Mouse (Mus musculus) forebrain, embryonic 14.5 days (tissue): Measurements from ENCODE around the gene Map3k20. TPM values are rescaled to one million over a fixed set of nuclear protein-coding genes. Genes with fewer than 3 reads are reported as not detected.
A peak's percentile ranks its signal among the peaks of the same experiment; 100 is the strongest.

ENCODE experiments used
- ATAC-seq: fragments of 200-750 bp; cut with Nextera tagmentation; 2 replicates; pipeline ENCODE4 v1.8.0; 2017; ENCODE audit warnings: mild to moderate bottlenecking, moderate library complexity
- DNase-seq: peaks from one replicate; pipeline ENCODE4 v3.0.0-alpha.2; 2015; ENCODE audit warnings: low spot score
- H3K27ac ChIP-seq: fragments of 300-500 bp; sonication (generic); 2 replicates; pipeline ENCODE4 v1.5.1; 2014; ENCODE audit warnings: low read depth, mild to moderate bottlenecking, control low read depth, low read length, moderate library complexity
- H3K27me3 ChIP-seq: fragments of 300-500 bp; sonication (generic); replicated peaks from 2 replicates; pipeline ENCODE4 v1.6.1; 2014; ENCODE audit warnings: low read length, control low read depth, mixed read lengths; ENCODE audit not compliant: control insufficient read depth, insufficient read depth
- H3K36me3 ChIP-seq: fragments of 300-500 bp; sonication (generic); 2 replicates; pipeline ENCODE4 v1.6.1; 2014; ENCODE audit warnings: low read length, control low read depth; ENCODE audit not compliant: control insufficient read depth, insufficient read depth
- H3K4me1 ChIP-seq: fragments of 300-500 bp; sonication (generic); 2 replicates; pipeline ENCODE4 v1.6.1; 2014; ENCODE audit warnings: antibody characterized with exemption, low read length, control low read depth; ENCODE audit not compliant: control insufficient read depth, insufficient read depth
- H3K4me2 ChIP-seq: fragments of 300-500 bp; sonication (generic); 2 replicates; pipeline ENCODE4 v1.6.1; 2014; ENCODE audit warnings: mild to moderate bottlenecking, control low read depth, low read length
- H3K4me3 ChIP-seq: fragments of 300-500 bp; sonication (generic); 2 replicates; pipeline ENCODE4 v1.5.1; 2014; ENCODE audit warnings: low read depth, low read length, control low read depth
- H3K9ac ChIP-seq: fragments of 300-500 bp; sonication (generic); 2 replicates; pipeline ENCODE4 v1.6.1; 2014; ENCODE audit warnings: mild to moderate bottlenecking, low read length, control low read depth, moderate library complexity
- H3K9me3 ChIP-seq: fragments of 300-500 bp; sonication (generic); replicated peaks from 2 replicates; pipeline ENCODE4 v1.6.1; 2016; ENCODE audit warnings: low read length, control low read depth, mixed read lengths; ENCODE audit not compliant: control insufficient read depth
- WGBS: fragments of 180-500 bp; shearing (Covaris S2); extraction: QIAGEN DNeasy Blood & Tissue Kit; methylation state at CpG from one replicate; pipeline ENCODE4 v1.1.7; 2014; 5-methylcytosine and 5-hydroxymethylcytosine counted together
- polyA plus RNA-seq: library from polyadenylated mRNA; unstranded; fragments of >200 nt; fragmentation: Nextera tagmentation; extraction: Ambion mirVana; gene quantifications from 2 replicates; pipeline ENCODE4 v1.2.1, GENCODE M21; 2014

The Map3k20 gene
- polyA plus RNA-seq, 1 experiment from 2014 or later = 4.0 TPM

DNA sequence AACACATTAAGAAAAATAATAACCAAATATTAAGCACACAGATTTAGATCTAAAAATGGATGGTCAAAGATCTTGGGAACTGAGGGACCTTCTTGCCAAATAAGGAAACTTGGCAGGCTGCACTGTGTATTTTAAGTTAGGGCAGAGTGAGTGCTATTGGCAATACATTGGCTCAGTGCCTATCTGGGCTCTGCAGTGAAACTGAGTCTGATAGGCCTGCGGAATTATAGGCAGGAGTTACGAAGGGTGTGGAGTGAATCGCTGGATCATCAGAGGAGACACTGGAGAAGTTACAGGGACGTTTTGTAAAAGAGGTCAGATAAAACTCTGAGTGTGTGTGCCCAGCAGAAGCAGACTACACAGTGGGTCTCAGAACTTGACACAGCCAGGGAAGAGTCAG is 1.7 kb downstream of the Map3k20 start:
- ATAC-seq = no peak
- no peak overlapping the region for H3K4me3 ChIP-seq
- WGBS = 63% methylated on average over 4 of the region's 4 CpGs
- DNase-seq = peak; percentile 25
- H3K27me3 ChIP-seq = no peaks in the 10 kb centered on the region; the same call in 1 of the 2 replicates
- H3K27ac ChIP-seq = no peak overlapping the region
- no peak overlapping the region for H3K9ac ChIP-seq
- 0 out of 2 replicates have a peak overlapping the region, but pooled peaks have one; percentile 5 for H3K4me2 ChIP-seq
- H3K36me3 ChIP-seq = no peaks in the 10 kb centered on the region
- no peaks in the 10 kb centered on the region for H3K4me1 ChIP-seq
- H3K9me3 ChIP-seq = no peaks in the 10 kb centered on the region

DNA sequence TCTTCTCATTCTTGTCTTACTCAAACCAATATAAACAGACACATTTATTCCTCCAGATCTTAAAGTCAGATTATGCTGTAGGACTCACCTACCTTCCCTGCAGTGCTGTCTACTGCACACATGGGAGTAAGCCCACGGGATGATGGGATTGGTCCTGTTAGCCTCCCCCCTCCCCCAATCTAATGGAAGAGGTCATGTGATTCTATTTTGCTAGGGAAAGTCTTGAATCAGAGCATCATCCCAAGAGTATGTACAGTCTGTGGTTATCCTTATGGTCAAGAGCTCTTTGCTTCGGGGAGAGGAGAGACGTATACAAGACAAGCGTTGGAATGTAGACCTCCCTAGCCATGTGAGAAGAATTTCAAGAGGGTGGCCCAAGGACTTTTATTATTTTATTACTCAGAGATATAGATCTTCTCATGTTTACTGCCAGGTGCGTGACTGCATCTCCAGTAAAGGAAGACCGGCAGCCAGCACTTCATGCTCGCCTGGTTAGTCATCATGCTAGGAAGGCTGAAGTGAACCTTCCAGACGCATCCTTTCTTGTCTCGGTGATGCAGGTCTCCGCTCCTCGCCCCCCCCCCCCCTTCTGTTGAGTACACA is 3.6 kb downstream of the Map3k20 start:
- Histone ChIP-seq H3K4me1 (no peaks in the 10 kb centered on the region), H3K27me3 (no peaks in the 10 kb centered on the region; the same call in 1 of the 2 replicates), H3K36me3 (no peaks in the 10 kb centered on the region), H3K27ac (no peak overlapping the region), H3K4me3 (no peak overlapping the region), H3K9ac (no peak overlapping the region), H3K9me3 (no peaks in the 10 kb centered on the region), H3K4me2 (no peak overlapping the region)
- ATAC-seq (no peak), DNase-seq (no peak)
- WGBS = 84% methylated on average over 11 of the region's 11 CpGs

DNA sequence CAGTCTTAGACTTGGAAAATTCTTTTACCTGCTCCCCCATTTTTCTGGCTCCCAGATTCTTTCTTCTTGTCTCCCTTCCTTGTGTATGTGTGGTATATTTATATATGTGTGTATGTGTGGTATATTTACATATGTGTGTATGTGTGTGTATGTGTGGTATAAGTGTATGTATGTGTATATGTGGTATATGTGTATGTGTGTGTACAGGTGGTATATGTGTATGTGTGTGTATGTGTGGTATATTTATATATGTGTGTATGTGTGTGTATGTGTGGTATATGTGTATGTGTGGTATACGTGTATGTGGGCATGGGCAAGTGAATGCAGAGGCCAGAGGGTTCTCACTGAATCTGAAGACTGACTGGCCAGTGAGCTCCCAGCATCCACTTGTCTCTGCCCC is 5.7 kb downstream of the Map3k20 start:
- H3K36me3 ChIP-seq = no peaks in the 10 kb centered on the region
- no peak overlapping the region for H3K4me3 ChIP-seq
- H3K27me3 ChIP-seq = no peaks in the 10 kb centered on the region
- 78% methylated on average over 1 of the region's 1 CpGs for WGBS
- no peak overlapping the region for H3K4me2 ChIP-seq
- DNase-seq (no peak), ATAC-seq (no peak)
- H3K4me1 ChIP-seq = no peaks in the 10 kb centered on the region
- H3K9ac ChIP-seq = no peak overlapping the region
- no peak overlapping the region for H3K27ac ChIP-seq
- no peaks in the 10 kb centered on the region for H3K9me3 ChIP-seq

DNA sequence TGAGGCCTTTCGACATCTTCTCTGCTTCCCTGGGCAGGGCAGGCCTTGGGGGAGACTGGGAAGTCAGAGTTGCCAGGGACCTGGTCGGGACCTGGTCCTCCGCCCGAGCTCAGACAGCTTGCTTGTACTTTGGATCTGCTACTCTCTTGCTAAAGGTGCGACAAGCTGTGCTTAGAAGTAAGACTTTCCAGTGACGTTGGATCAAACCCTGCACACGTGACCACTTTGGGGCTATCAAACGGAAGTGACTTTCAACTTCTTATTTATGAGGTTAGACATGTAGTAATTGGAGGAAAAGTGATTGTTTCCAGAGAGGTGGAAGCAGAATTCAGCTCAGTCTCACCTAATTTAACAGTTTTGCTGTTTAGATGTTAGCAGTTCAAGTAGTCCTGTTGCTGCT is 7.1 kb downstream of the Map3k20 start:
- WGBS = 94% methylated on average over 8 of the region's 8 CpGs

DNA sequence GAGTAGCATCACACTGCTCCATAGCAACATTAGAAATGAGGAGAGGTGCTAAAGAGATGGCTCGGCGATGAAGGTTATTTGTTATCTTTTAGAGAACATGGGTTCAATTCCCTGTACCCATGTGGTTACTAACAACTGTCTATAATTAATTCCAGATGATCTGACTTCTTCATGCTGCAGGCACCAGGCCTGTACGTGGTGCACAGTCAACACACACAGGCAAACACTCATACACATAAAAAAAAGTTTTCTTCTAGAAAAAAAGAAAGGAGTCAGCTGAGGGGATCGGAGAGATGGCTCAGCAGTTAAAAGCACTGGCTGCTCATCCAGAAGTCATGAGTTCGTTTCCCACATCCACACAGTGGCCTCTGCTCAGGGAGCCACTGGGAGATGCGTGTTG is 9.6 kb downstream of the Map3k20 start:
- Histone ChIP-seq H3K4me2 (no peak overlapping the region), H3K27me3 (no peaks in the 10 kb centered on the region), H3K27ac (no peak overlapping the region), H3K9ac (no peak overlapping the region), H3K9me3 (no peaks in the 10 kb centered on the region), H3K36me3 (no peaks in the 10 kb centered on the region), H3K4me1 (no peaks in the 10 kb centered on the region), H3K4me3 (no peak overlapping the region)
- 88% methylated on average over 6 of the region's 6 CpGs for WGBS
- DNase-seq = no peak
- no peak for ATAC-seq

More for the DNA sequence above, 7.1 kb downstream of the Map3k20 start:
- Histone ChIP-seq H3K4me1 (no peaks in the 10 kb centered on the region), H3K4me2 (no peak overlapping the region), H3K27ac (no peak overlapping the region), H3K9me3 (no peaks in the 10 kb centered on the region), H3K27me3 (no peaks in the 10 kb centered on the region), H3K36me3 (no peaks in the 10 kb centered on the region), H3K9ac (no peak overlapping the region), H3K4me3 (no peak overlapping the region)
- DNase-seq (no peak), ATAC-seq (no peak)

DNA sequence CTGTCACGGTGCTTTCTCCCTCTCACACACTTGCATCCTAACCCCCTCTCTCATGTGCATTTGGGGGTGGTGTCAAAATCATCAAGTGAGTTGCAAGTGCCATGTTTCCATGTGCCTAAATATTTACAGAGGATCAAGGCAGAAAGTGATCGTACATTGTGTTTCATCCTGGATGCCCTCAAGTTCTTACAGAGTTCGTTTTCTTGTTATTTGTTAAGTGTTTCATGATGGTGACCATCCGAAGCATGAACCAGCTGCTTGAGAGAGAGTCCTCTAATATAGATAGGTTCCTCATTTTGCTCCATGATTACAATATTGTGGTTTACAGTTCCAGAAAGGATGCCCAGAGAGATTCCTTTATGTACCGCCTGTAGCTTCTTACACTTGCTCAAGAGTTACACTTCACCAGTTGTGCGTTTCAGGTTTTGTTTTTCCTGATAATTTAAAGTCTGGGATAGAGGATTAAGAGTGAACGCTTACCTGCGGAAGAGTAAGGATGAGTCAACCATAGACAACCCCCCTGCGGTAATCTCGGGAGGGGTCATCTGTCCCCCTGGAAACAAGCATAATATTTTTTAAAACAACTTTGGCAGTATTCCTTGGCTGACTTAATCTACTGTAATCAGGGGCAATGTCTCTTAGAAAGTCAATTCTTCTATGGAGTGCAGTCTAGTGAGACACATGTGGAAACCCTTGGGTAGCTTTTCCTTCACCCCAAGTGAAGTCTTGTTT is 11.7 kb downstream of the Map3k20 start:
- H3K4me2 ChIP-seq = no peak overlapping the region
- H3K27me3 ChIP-seq = no peaks in the 10 kb centered on the region
- ATAC-seq (no peak), DNase-seq (no peak)
- H3K4me1 ChIP-seq = no peaks in the 10 kb centered on the region
- 93% methylated on average over 10 of the region's 10 CpGs for WGBS
- no peak overlapping the region for H3K4me3 ChIP-seq
- no peak overlapping the region for H3K27ac ChIP-seq
- no peak overlapping the region for H3K9ac ChIP-seq
- no peaks in the 10 kb centered on the region for H3K36me3 ChIP-seq
- no peaks in the 10 kb centered on the region for H3K9me3 ChIP-seq

DNA sequence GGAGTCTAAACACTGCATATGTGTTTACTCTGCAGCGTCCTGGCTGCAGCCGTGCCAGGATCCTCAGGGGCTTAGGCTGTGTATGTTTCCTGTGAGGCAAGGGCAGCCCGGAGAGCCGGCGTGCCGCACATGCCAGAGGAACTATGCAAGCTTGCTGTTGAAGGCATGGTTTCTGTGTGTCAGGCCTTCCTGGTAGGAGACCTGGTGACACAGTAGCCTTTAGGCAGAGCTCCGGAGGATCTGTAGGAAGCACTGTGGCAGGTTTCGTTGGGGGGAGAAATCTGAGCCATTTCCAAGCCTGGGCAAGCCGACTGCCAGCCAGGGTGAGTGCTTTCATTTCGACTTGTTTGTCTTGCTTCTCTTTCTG is 12.3 kb downstream of the Map3k20 start:
- 85% methylated on average over 10 of the region's 10 CpGs for WGBS
- Histone ChIP-seq H3K27me3 (no peaks in the 10 kb centered on the region), H3K27ac (no peak overlapping the region), H3K9ac (no peak overlapping the region), H3K4me2 (no peak overlapping the region), H3K4me1 (no peaks in the 10 kb centered on the region), H3K36me3 (no peaks in the 10 kb centered on the region), H3K4me3 (no peak overlapping the region), H3K9me3 (no peaks in the 10 kb centered on the region)
- no peak for ATAC-seq
- DNase-seq = no peak

DNA sequence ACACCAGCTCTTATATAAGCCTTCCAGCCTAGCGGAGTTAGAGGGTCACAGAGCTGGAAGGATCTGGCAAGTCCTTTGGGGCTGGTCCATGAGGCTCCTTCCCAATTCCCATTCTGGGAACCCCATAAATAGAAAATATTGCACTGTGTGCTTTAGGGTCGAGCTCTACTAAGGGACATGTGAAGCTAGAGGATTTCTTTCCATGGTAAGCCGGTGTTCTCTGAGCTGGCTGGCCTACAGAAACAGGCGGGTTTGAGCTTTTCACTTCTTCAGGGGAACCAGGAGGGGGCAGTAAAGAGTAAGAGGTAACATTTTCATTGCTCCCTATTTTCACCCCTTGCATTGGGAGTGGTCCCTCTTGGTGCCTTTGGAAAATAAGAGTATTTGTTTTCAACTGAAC is 13.0 kb downstream of the Map3k20 start:
- no peaks in the 10 kb centered on the region for H3K9me3 ChIP-seq
- H3K9ac ChIP-seq = no peak overlapping the region
- H3K27ac ChIP-seq = no peak overlapping the region
- H3K27me3 ChIP-seq = no peaks in the 10 kb centered on the region
- no peak overlapping the region for H3K4me3 ChIP-seq
- H3K4me1 ChIP-seq = no peaks in the 10 kb centered on the region
- ATAC-seq = no peak
- H3K4me2 ChIP-seq = no peak overlapping the region
- H3K36me3 ChIP-seq = no peaks in the 10 kb centered on the region
- DNase-seq = peak; percentile 58
- 65% methylated on average over 4 of the region's 4 CpGs for WGBS

DNA sequence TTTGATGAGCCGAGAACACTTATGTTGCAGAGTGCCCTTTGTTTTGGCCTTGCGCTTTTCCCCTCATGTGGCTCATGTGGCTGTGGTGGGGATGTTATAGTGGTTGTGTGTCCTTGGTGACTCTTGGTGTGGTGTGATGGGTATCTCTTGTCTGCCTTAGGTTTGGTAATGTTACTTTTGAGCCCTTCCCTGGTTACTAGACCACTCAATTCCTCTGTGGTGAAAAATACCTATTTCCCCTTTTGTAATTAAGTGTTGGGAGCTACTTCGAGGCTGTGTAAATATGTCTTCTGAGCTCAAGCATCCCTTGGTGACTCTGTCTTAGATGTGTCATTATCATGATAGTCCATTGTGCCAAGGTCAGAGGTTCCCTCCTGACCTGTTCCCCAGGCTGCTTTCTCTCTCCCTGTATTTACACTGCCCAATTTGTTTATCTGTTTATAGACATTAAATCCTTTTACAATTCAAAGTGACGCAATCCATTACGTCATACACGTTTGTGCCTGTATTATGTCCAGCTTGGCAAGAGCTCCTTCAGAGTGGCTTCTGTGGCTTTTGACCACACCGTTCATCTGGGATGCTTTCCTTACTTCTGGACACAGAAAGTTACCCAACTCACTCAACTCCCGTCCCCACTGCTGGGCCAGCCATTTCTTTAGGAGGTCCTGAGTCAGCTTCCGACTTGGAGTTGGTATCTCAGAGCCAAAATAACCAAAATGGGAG is 15.9 kb downstream of the Map3k20 start:
- WGBS = 89% methylated on average over 9 of the region's 9 CpGs
- DNase-seq = no peak
- H3K9me3 ChIP-seq = no peaks in the 10 kb centered on the region

More for the DNA sequence above, 15.9 kb downstream of the Map3k20 start:
- Histone ChIP-seq H3K27ac (no peak overlapping the region), H3K4me3 (no peak overlapping the region), H3K27me3 (no peaks in the 10 kb centered on the region), H3K4me1 (no peaks in the 10 kb centered on the region), H3K36me3 (no peaks in the 10 kb centered on the region), H3K9ac (no peak overlapping the region), H3K4me2 (no peak overlapping the region)
- no peak for ATAC-seq
